Mouse (Mus musculus) heart, adult 2 months (tissue): ENCODE results near the gene Speer4e.
"Not testable (repeated sequence)": the region's sequence is repeated elsewhere in the genome, so short reads cannot be mapped to it uniquely, and the experiment has no call there.

Experiments
- CTCF ChIP-seq: fragments of 200-600 bp; IDR thresholded peaks from 2 replicates; pipeline ENCODE4 v1.8.1; 2022; ENCODE audit warnings: antibody characterized with exemption, mild to moderate bottlenecking, moderate library complexity
- POLR2A ChIP-seq: fragments of 200-500 bp; IDR thresholded peaks from 2 replicates; pipeline ENCODE4 v1.6.1; 2011; ENCODE audit warnings: mild to moderate bottlenecking, low read depth, low read length, control low read depth; ENCODE audit not compliant: insufficient read depth

GRCm38 (mm10) chr5:14885291-14885690 is 52.9 kb downstream of the Speer4e start:
- TF ChIP-seq CTCF, POLR2A: not testable (repeated sequence)
